Mouse (Mus musculus) thymus, adult 2 months (tissue): ENCODE data around the gene Atg16l2. TPM values are rescaled to one million over a fixed set of nuclear protein-coding genes. Genes with fewer than 3 reads are reported as not detected.

Source experiments
- DNase-seq: peaks from one replicate; pipeline ENCODE4 v3.0.0; 2021
- H3K27ac ChIP-seq: fragments of 200-500 bp; 2 replicates; pipeline ENCODE4 v1.5.1; 2012; ENCODE audit warnings: low read length, control low read depth; ENCODE audit not compliant: control insufficient read depth, insufficient read depth
- H3K27me3 ChIP-seq: fragments of 200-500 bp; 2 replicates; pipeline ENCODE4 v1.6.1; 2012; ENCODE audit warnings: mild to moderate bottlenecking, low read length, moderate library complexity, mixed read lengths; ENCODE audit not compliant: control insufficient read depth, insufficient read depth
- H3K36me3 ChIP-seq: fragments of 200-500 bp; 2 replicates; pipeline ENCODE4 v1.6.1; 2012; ENCODE audit warnings: mild to moderate bottlenecking, low read length, moderate library complexity; ENCODE audit not compliant: control insufficient read depth, insufficient read depth
- H3K4me1 ChIP-seq: fragments of 200-500 bp; replicated peaks from 2 replicates; pipeline ENCODE4 v1.6.1; 2012; ENCODE audit warnings: low read length; ENCODE audit not compliant: control insufficient read depth, insufficient read depth
- H3K4me3 ChIP-seq: fragments of 200-500 bp; 2 replicates; pipeline ENCODE4 v1.5.1; 2012; ENCODE audit warnings: mild to moderate bottlenecking, low read length, control low read depth, moderate library complexity; ENCODE audit not compliant: control insufficient read depth, insufficient read depth
- CTCF ChIP-seq: fragments of 200-500 bp; IDR thresholded peaks from 2 replicates; pipeline ENCODE4 v1.5.1; 2012; ENCODE audit warnings: mild to moderate bottlenecking, control low read depth, low read length, moderate library complexity, borderline replicate concordance; ENCODE audit not compliant: control insufficient read depth, poor library complexity, insufficient read depth; ENCODE audit errors: extremely low read depth
- POLR2A ChIP-seq: fragments of 200-500 bp; IDR thresholded peaks from 2 replicates; pipeline ENCODE4 v1.6.1; 2012; ENCODE audit warnings: mild to moderate bottlenecking, low read length, control low read depth, moderate library complexity; ENCODE audit not compliant: control insufficient read depth, poor library complexity, insufficient read depth; ENCODE audit errors: extremely low read depth
- WGBS: fragments of 180-500 bp; shearing (Covaris S2); methylation state at CpG from one replicate; pipeline ENCODE4 v1.1.7; 2018; 5-methylcytosine and 5-hydroxymethylcytosine counted together
- polyA plus RNA-seq: library from polyadenylated mRNA; depleted of rRNA; stranded (reverse); fragments of >200 nt; gene quantifications from 2 replicates; pipeline ENCODE4 v1.2.3, GENCODE M21; 2012; rRNA removed

The Atg16l2 gene
- polyA plus RNA-seq, 1 experiment, result 89.9 TPM

- no peaks in the 10 kb centered on the region for H3K4me1 ChIP-seq
- no peak overlapping the region for H3K4me3 ChIP-seq
- WGBS, result 95% methylated on average over 2 of the region's 2 CpGs
- DNase-seq, result no peak
- TF ChIP-seq POLR2A (no peak), CTCF (no peak)
- no peaks in the 10 kb centered on the region for H3K27me3 ChIP-seq
- no peaks in the 10 kb centered on the region for H3K36me3 ChIP-seq
- no peak overlapping the region for H3K27ac ChIP-seq
Measured at GRCm38 (mm10) chr7:101216724-101217123, 85.3 kb downstream of the Atg16l2 start.

GRCm38 (mm10) chr7:101213515-101214263 lies 88.4 kb downstream of the Atg16l2 start:
- Histone ChIP-seq H3K36me3 (no peaks in the 10 kb centered on the region), H3K4me1 (no peaks in the 10 kb centered on the region), H3K27ac (no peak overlapping the region), H3K27me3 (no peaks in the 10 kb centered on the region), H3K4me3 (no peak overlapping the region)
- DNase-seq, result no peak
- WGBS, result 58% methylated on average over 3 of the region's 3 CpGs
- TF ChIP-seq POLR2A (no peak), CTCF (no peak)

Other genes starting within 250 kb of the Atg16l2 start
- gene Fchsd2, start 209.4 kb downstream of the Atg16l2 start, polyA plus RNA-seq, result 14.3 and 15.8 TPM in 2 replicates
- gene Stard10, start 14.8 kb upstream of the Atg16l2 start, polyA plus RNA-seq, result 25.4 and 31.4 TPM in 2 replicates
- 190 and 225 TPM in 2 replicates for gene Arap1, start 45.8 kb upstream of the Atg16l2 start, polyA plus RNA-seq
- gene Gm45837, start 108.6 kb upstream of the Atg16l2 start, polyA plus RNA-seq, result 0.60 TPM in 1 of 2 replicates, not detected in the other
- 8.2 and 12.0 TPM in 2 replicates for gene Pde2a, start 119.4 kb upstream of the Atg16l2 start, polyA plus RNA-seq